11 mouse cellular contexts compared by ENCODE assay signal in genomic region chr5:121172835-121173234, GRCm38 (mm10). TPM values are rescaled to one million over a fixed set of nuclear protein-coding genes. Genes with fewer than 3 reads are reported as not detected.
DNase-seq lines count a peak whose midpoint lies in the region; ATAC-seq and TF ChIP-seq lines count a peak whose summit lies in the region.
"Had no signal": no experiment of that assay in that cellular context is flagged by ENCODE, and none has a peak within 500 bp of the region (broad histone marks: within the 10 kb centered on the region; RNA-seq: fewer than 3 reads in every experiment).

No protein-coding gene starts in this region.

- peak; percentile 44 for TF ChIP-seq RAD21 in CH12.LX (IDR thresholded peaks at IDR 0.05; ENCODE audit: low read depth, low read length)

- peaks cover 2% of the 10 kb centered on the region for H3K4me1 ChIP-seq in liver, adult 2 months (ENCODE audit: control insufficient read depth, insufficient read depth, low read length)
- H3K4me1 ChIP-seq in CH12.LX (ENCODE audit: control insufficient read depth in 1 of 2, insufficient read depth in 2 of 2) = peaks cover 2 to 45% of the 10 kb centered on the region in 2 experiments; a peak in 3 of 4 replicates

- no peak overlapping the region for H3K9ac ChIP-seq in liver, adult 2 months (ENCODE audit: low read depth, low read length)
- H3K9ac ChIP-seq in CH12.LX (ENCODE audit: insufficient read depth, low read depth) = no peak overlapping the region

- peaks cover 16% of the 10 kb centered on the region; the same call in 1 of the 2 replicates for H3K79me2 ChIP-seq in liver, adult 2 months (ENCODE audit: control insufficient read depth, insufficient read depth, low read length)
- H3K79me2 ChIP-seq in CH12.LX (replicated peaks; ENCODE audit: control insufficient read depth, extremely low read depth, insufficient read depth, poor library complexity, severe bottlenecking) = peaks cover 17% of the 10 kb centered on the region

- H3K9me3 ChIP-seq in CH12.LX (replicated peaks; ENCODE audit: low read length) = no peaks in the 10 kb centered on the region
- H3K9me3 ChIP-seq: heart, embryonic 10.5 days had no signal

- no peak overlapping the region for H3K27ac ChIP-seq in liver, adult 2 months (replicated peaks; ENCODE audit: insufficient read depth, low read depth, low read length)
- no peak overlapping the region for H3K27ac ChIP-seq in CH12.LX (ENCODE audit: insufficient read depth, low read depth)
- H3K27ac ChIP-seq: heart, embryonic 10.5 days had no signal

- 88% methylated on average over 4 of the region's 4 CpGs for WGBS in liver, adult 2 months

- ATAC-seq in cerebellum, adult (ENCODE audit: insufficient number of reproducible peaks, low FRiP score, low TSS enrichment) = no peak; the same call in 1 of the 2 replicates
- 0 out of 2 replicates have a peak, but pooled peaks have one; percentile 11 for ATAC-seq in common myeloid progenitor, adult 5-6 weeks (replicated peaks; ENCODE audit: low read depth, poor library complexity, severe bottlenecking)

- in situ Hi-C loops in CH12.LX (cut with MboI; ENCODE audit: low pct_ligation_motif_present, low pct_unique_long_range_greater_than_20kb, low sequenced_read_pairs) = loop anchor here (10.0 kb wide), 1 partner anchor 218 kb away; no protein-coding TSS in a partner anchor

- TF ChIP-seq EP300 in CH12.LX (IDR thresholded peaks at IDR 0.05; ENCODE audit: low read length) = no peak

- peak; percentile 50 for DNase-seq in cerebellum, adult 11-12 months
- no peak for DNase-seq in liver, adult 2 months (ENCODE audit: extremely low read depth, low read depth, low spot score)
- DNase-seq in liver (no peak), CH12.LX (ENCODE audit: extremely low read depth) (peak; percentile 27)
- no peak for DNase-seq in heart, postnatal 36 days
- no peak for DNase-seq in embryo, embryonic 10 days (ENCODE audit: low spot score)
- DNase-seq: adrenal gland, postnatal 14 days had no signal

- no peak for TF ChIP-seq POLR2A in liver, adult 2 months (IDR thresholded peaks at IDR 0.05; ENCODE audit: extremely low read depth, insufficient read depth, low read length)
- no peak for TF ChIP-seq POLR2A in CH12.LX (IDR thresholded peaks at IDR 0.05; ENCODE audit: low read depth, low read length)

- dilution Hi-C loops in CH12.LX (cut with MboI; ENCODE audit: extremely low pct_ligation_motif_present, extremely low pct_unique_long_range_greater_than_20kb, low sequenced_read_pairs) = no loop called here

- H3K4me2 ChIP-seq in CH12.LX (ENCODE audit: insufficient read depth, low read depth, poor library complexity, severe bottlenecking) = no peak overlapping the region

- intact Hi-C loops in heart, postnatal 36 days (cut with DNase I) = no loop called here

- peaks cover 10% of the 10 kb centered on the region; the same call in 1 of the 2 replicates for H3K36me3 ChIP-seq in liver, adult 2 months (ENCODE audit: control insufficient read depth, insufficient read depth, low read length)
- H3K36me3 ChIP-seq in CH12.LX (replicated peaks in 1 of 2; ENCODE audit: control insufficient read depth in 1 of 2, insufficient read depth in 1 of 2, low read length in 1 of 2) = peaks cover 21 to 59% of the 10 kb centered on the region in 2 experiments

- H3K27me3 ChIP-seq in liver, adult 2 months (ENCODE audit: control insufficient read depth, insufficient read depth, low read length) = no peaks in the 10 kb centered on the region
- H3K27me3 ChIP-seq in CH12.LX (replicated peaks) = no peaks in the 10 kb centered on the region

- no peak overlapping the region for H3K4me3 ChIP-seq in liver, adult 2 months (ENCODE audit: insufficient read depth, low read depth, low read length)
- no peak overlapping the region for H3K4me3 ChIP-seq in CH12.LX (replicated peaks in 1 of 3; ENCODE audit: low read depth in 2 of 3, low read length in 2 of 3, poor library complexity in 1 of 3)
- H3K4me3 ChIP-seq: erythroblast, embryonic 14.5 days; heart, embryonic 10.5 days had no signal

- TF ChIP-seq CTCF in liver, adult 2 months (IDR thresholded peaks at IDR 0.05; ENCODE audit: low read depth, low read length) = 0 out of 2 replicates have a peak, but pooled peaks have one; percentile 2
- peak in 1 of 2 experiments; percentile 56; a peak in 2 of 4 replicates for TF ChIP-seq CTCF in CH12.LX (conservative IDR thresholded peaks at IDR 0.05 in 1 of 2, IDR thresholded peaks at IDR 0.05 in 1 of 2; ENCODE audit: low read depth in 2 of 2, low read length in 2 of 2)

TF ChIP-seq in CH12.LX, 34 proteins besides CTCF, POLR2A, EP300 and RAD21:
- TF ChIP-seq ETS1 (conservative IDR thresholded peaks at IDR 0.05; ENCODE audit: low read depth, low read length) (no peak), JUND (conservative IDR thresholded peaks at IDR 0.05; ENCODE audit: low read depth, low read length) (no peak), NRF1 (IDR thresholded peaks at IDR 0.05; ENCODE audit: low read depth, low read length) (no peak), USF2 (conservative IDR thresholded peaks at IDR 0.05; ENCODE audit: low read depth, low read length) (no peak), MXI1 (IDR thresholded peaks at IDR 0.05; ENCODE audit: low read depth, low read length) (no peak), MYC (IDR thresholded peaks at IDR 0.05; ENCODE audit: low read depth, low read length) (no peak), TCF12 (IDR thresholded peaks at IDR 0.05; ENCODE audit: low read depth, low read length) (no peak), MAX (IDR thresholded peaks at IDR 0.05; ENCODE audit: low read length) (no peak), USF1 (IDR thresholded peaks at IDR 0.05; ENCODE audit: low read depth, low read length) (no peak)

RNA-seq across cellular contexts. Expression of gene Ptpn11, which starts 18.4 kb away (rescaled TPM):
- total RNA-seq in liver, adult 2 months (2014; rRNA removed) = 23.1 and 30.3 TPM in 2 replicates
- 15.6 and 17.0 TPM in 2 replicates for polyA plus RNA-seq in liver, adult 2 months (2012; rRNA removed)
- total RNA-seq in CH12.LX (2012; rRNA removed) (44.6 and 52.2 TPM in 2 replicates), CH12.LX (2014; rRNA removed) (29.4 and 33.2 TPM in 2 replicates)
- polyA plus RNA-seq in CH12.LX (2012; ENCODE audit: insufficient read length, low read depth) = 62.1 and 62.8 TPM in 2 replicates
- 60.0 and 60.4 TPM in 2 replicates for total RNA-seq in common myeloid progenitor, adult 5-6 weeks (2017)
- 100 to 1,000 TPM; 166 to 210 TPM for total RNA-seq in heart, postnatal 36 days (2021)

RNA-seq across cellular contexts. Expression of gene Rpl6, which starts 31.4 kb away (rescaled TPM):
- total RNA-seq in liver, adult 2 months (2014; rRNA removed) = 135 and 163 TPM in 2 replicates
- 122 and 146 TPM in 2 replicates for polyA plus RNA-seq in liver, adult 2 months (2012; rRNA removed)
- total RNA-seq in CH12.LX (2012; rRNA removed) (2,694 and 2,801 TPM in 2 replicates), CH12.LX (2014; rRNA removed) (2,433 and 2,576 TPM in 2 replicates)
- 2,607 and 2,835 TPM in 2 replicates for polyA plus RNA-seq in CH12.LX (2012; ENCODE audit: insufficient read length, low read depth)
- 1,473 and 1,687 TPM in 2 replicates for total RNA-seq in common myeloid progenitor, adult 5-6 weeks (2017)
- total RNA-seq in heart, postnatal 36 days (2021) = 100 to 1,000 TPM; 519 to 543 TPM

RNA-seq across cellular contexts. Expression of gene Hectd4, which starts 47.2 kb away (rescaled TPM):
- total RNA-seq in liver, adult 2 months (2014; rRNA removed) = 9.7 and 10.0 TPM in 2 replicates
- polyA plus RNA-seq in liver, adult 2 months (2012; rRNA removed) = 5.5 and 7.6 TPM in 2 replicates
- total RNA-seq in CH12.LX (2012; rRNA removed) = 6.8 and 7.8 TPM in 2 replicates
- total RNA-seq in CH12.LX (2014; rRNA removed) = 0.89 and 2.1 TPM in 2 replicates
- polyA plus RNA-seq in CH12.LX (2012; ENCODE audit: insufficient read length, low read depth) = 4.3 and 6.0 TPM in 2 replicates
- 19.1 and 20.1 TPM in 2 replicates for total RNA-seq in common myeloid progenitor, adult 5-6 weeks (2017)
- total RNA-seq in heart, postnatal 36 days (2021) = 10 to 100 TPM; 21.1 to 24.4 TPM

Comparison
In these comparisons a context has a peak if more than half of its experiments do, and no peak if none do; other contexts are left out.
1. DNase-seq: peak in cerebellum, adult 11-12 months (single experiment) and CH12.LX (single experiment); none in liver, adult 2 months (single experiment), liver (single experiment), heart, postnatal 36 days (0 of 2) and embryo, embryonic 10 days (single experiment).